Mouse (Mus musculus) testis, postnatal 14 days (tissue): ENCODE data around the gene Ess2.

Source experiments
- DNase-seq: peaks from one replicate; pipeline ENCODE4 v3.0.0; 2021; ENCODE audit warnings: low spot score

The Ess2 gene

DNA sequence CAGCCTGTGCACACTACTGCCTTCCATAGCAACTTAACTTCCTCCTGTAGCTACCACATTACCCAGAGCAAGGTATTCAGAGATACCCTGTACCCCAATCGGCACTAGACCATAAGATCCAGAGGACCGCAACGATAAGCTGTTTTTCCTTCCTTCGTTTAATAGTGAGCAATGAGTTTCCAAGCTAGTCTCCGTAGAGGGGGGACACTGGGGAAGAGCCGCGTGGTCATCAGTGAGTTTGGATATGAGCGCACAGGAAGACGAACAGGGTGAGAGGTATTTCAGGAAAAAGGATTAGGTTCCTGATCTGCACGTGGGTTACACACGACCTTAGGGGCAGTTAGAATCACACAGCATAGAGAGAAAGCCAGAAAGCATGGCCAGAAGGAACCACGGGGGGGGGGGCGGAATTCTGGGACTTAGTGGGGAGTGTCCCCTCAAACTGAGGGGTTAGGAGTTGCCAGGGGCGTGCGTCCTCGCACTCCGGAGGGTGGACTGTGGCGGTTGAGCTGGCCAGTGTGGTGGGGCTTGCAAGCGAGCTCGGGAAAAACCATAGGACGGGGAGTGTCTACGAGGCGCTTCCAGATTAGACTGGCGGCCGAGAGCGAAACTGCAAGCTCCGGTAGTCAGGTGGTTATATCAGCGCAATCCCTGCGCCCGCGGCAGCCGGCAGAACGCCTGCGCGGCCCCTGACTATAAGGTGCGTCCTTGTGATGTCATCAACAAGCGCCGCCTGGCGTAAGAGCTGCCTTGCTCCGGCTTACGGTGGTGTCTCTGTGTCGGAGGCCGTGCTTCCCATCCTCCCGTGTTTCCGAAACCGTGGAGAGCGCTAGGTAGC is 10.4 kb upstream of the Ess2 start:
- peak; percentile 94 for DNase-seq

DNA sequence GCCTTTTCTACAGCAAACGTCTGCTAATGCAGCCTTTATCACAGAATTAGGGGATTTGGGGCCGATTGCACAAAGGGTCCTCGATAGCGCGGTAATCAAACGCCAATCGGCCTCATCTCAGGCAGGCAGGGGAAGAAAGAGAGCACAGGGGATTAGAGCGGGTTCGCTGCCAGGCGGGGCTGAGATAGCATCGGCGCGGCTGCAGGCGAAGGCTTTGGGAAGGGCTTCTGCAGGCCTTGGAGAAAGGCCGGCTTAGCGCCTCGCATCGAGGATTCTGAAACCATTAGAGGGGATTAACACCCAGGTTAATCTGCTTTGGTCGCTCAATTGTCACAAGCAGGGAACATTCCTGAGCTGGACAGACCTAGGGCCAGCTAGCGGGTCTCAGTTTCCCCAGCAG is 9.4 kb upstream of the Ess2 start:
- DNase-seq: no peak

DNA sequence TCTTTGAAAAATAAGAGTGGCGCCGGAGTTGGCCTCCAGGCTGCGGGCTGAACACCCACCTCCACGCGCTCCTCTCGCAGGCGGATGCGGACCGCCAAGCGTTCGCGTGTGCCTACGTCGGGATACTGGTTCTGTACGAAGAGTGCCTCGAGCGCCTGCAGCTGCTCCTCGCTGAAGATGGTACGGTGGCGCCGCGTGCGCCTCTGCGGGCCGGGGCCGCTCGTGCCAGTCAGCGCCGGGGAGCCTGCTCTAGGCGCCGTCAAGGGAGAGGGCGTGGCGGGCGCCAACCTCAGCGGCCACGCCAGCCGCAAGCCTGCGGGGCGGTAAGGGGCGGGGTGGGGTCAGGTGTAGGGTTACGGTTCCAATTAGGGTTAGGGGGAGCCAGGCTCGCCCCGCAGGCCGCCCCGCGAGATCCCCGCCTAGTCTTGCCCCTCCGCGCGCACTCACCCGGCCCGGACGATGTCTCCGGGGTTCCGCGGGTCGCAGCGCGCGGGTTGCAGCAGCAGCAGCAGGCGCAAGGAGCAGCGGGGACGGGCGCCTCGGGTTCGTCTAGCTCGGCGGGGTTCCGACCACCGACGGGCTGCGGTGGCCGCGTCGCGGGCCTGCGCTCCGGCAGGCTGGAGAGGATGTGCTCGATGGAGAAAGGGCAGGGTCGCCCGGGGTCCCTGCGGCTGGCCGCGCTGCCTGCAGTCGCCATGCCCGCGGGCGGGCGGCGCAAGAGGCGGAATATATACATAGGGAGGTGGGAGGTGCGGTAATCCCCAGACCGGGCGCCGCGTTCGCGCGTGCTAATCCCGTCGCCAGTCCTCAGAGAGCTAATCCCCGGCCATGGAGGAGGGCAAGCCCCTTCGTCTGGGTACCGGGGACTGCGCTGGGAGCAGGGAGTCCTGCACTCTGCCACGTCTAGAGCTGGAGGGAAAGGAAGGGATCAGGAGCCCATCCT is 3.4 kb upstream of the Ess2 start, which contains the start of gene Gsc2:
Gene Gsc2 (minus strand): TSS at position 753 of the 943 bp plus-strand sequence.
- peak; percentile 31 for DNase-seq

DNA sequence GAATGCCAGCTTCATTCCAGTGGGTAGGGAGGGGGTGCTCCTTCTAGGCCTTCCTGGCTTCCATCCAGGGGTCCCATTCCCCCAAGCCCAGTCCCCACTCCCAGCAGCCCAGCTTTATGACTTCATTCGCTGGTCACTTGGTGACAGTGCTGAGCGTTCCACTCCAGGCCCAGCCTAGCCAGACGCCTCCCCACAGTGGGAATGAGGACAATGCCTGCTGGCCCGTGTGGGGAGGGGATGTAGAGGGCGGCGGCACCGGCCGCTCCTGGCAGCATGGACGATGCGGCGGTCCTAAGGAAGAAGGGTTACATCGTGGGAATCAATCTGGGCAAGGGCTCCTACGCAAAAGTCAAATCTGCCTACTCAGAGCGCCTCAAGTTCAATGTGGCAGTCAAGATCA is 12.7 kb downstream of the Ess2 start, which contains the start of the genes Dgcr2 and Tssk2:
Gene Dgcr2 (minus strand): TSS at position 101 of the 400 bp plus-strand sequence.
Gene Tssk2 (plus strand): TSS at position 176 of the 400 bp plus-strand sequence.
- no peak for DNase-seq

DNA sequence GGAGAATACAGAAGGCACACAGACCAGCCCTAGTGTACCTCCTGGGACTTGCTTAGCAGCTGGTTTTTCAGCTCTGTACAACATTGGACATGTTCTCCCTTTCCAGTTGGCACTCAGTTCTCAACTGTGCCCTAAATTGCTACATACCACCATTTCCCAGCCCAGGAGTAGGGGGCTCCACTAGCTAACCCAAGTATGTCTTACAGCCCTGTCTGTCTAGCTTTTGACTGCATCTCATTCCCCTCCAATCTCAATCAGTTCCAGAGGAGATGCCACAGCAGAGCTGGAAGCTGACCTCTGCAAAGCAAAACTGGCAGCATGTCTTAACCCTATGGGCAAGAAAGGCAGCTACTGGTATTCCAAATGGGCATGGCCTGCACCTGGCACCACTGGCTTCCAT is 15.1 kb downstream of the Ess2 start:
- no peak for DNase-seq

DNA sequence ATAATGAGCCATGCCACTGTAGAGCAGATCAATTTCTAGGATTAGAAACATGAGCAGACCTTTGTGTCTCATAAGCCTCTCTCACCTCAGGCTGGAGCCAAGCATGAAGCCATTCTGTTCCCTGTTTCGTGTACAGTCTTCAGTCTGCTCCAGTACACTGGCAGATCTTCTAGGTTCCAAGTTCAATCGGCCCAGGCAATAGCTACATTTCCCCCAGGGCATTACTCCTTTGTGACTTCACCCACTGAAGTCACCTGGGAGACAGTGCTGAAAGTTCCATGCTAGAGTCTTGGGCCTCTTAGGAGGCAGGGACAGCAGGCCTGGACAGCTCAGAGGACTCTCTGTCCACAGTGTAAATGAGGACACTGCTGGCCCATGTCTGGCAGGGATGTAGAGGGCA is 17.2 kb downstream of the Ess2 start, which contains the start of gene Tssk1:
Gene Tssk1 (plus strand): TSS at position 301 of the 400 bp plus-strand sequence.
- DNase-seq: no peak

DNA sequence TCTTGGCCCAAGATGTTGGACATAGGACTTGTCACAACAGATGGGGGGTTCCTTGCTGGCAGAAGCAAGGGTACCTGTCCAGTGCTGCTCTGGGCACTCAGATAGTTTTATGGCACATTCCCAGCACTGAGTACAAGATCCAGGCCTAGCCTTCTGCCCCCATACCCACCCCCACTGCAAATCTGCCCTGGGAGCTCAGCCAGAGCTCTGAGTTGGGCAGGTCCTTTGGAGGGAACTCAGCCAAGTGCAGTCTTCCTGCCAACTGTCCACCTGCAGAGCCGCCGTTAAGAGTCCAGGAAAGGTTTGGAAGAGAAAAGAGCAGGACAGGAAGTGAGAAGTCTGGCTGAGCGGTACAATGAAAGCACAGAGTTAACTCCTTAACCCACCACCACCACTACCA is 18.5 kb downstream of the Ess2 start:
- peak; percentile 42 for DNase-seq

DNA sequence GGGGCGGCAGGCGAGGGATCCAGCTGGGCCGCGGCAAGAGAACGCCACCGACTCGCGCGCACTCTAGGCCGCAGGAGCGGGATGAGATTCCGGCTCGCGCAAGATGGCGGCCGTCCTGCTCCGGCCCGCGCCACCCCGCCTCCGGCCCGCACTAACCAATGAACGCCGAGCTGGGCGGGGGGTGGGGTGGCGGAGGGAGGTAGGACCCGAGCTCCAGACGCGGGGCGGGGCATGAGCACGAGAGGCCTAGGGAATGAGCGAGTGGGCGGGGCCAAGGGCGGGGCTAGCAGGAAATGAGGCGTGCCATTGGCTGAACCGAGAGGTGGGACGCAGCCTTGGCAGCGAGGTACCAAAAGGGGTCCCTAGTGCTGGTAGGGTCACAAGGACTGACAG is 19.6 kb downstream of the Ess2 start, which contains the start of gene Gm20518:
Gene Gm20518 (minus strand): TSS at position 105 of the 393 bp plus-strand sequence.
- peak; percentile 98 for DNase-seq

DNA sequence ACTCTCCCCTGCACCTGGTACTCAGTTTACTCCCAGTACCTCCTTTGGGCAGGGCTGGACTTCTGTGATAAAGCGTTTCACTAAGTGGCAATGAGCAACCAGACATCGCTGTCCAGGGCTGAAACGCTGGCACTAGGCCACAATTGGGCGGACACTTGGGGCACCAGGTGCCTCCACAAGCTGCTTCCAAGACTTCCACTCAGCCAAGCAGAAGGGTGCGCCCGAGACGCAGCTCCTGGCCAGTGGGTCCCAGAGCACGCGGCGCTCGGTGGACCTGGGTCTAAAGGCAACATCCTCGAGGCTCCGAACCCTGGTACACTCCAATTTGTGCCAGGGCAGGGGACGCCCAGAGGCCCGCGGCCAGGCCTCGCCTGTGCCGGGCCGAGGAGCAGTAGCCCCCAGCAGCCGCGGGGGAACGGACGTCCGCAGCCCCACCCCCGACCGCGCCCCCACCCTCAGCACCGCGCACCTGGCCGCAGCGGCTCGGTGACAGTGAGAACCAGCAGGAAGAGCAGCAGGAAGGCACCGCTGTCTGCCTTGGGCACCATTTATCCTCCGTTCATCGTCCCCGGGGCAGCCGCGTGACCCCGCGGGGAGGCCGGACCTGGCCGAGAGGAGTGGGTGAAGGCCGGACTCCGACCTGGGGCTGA is 20.1 kb downstream of the Ess2 start:
- DNase-seq: peak; percentile 81

DNA sequence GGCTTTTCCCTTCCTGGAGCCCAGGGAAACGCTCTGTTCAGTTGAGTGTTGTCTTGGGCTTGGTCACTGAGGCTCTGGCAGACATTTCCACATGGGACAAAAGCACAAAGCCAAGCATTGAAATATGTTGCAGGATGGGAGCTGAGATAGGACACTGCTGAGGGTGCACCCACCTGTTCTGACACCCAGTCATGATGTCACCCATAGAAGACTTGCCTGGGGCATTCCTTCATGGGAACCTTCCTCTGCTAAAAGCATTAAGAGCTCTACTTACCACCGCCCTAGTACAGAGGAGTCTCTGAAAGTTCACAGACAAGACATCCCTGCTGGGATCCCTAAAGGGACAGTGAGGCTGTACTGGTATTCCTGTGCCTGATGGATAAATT is 20.8 kb downstream of the Ess2 start:
- no peak for DNase-seq

DNA sequence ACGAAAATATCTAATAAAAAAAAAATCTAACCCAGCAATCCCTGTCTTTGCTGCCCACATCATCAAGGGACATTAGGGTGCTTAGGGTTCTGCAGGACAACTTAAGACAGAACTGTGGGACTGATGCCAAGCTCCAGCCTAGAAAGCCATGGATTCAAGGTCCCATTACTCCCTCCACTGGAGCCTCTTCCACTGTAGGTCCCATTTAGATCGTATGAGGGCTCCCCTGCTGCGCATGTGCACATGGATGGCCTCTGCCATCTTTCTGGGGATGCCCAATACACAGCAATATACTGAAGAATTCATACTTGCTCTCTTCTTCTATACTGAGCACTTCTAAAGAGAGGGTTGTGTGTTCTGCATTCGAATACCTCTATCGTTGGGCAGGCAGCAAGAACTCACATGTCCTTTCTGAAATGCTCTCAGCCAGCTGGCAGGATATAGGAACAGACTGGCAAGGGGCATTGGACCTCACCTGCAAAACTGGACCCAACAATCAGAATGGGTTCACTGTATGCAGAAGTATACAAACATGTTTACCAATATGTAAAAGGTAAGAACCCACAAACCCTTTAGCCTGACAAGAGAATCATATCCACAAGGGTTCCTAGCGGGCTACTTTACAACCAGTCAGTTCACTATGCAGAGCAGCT is 21.3 kb downstream of the Ess2 start:
- no peak for DNase-seq

DNA sequence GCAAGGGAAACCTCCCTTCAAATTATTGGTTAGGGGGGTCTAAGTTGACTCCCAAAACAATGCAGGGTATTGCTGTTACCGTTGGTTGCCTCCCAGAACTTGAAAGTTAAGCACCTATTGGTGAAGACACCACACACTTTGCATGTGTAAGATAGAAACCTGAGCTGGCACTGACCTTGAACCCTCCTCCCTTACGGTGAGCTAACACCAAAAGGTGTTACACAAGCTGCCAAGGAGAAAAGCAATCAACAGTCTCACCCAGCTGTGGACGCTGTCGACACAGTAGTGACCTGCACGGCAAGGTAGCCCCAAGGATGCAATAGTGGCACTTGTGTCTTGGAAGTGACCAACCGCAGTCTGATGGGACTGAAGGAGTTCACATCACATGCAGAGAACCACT is 27.0 kb downstream of the Ess2 start:
- DNase-seq: no peak

DNA sequence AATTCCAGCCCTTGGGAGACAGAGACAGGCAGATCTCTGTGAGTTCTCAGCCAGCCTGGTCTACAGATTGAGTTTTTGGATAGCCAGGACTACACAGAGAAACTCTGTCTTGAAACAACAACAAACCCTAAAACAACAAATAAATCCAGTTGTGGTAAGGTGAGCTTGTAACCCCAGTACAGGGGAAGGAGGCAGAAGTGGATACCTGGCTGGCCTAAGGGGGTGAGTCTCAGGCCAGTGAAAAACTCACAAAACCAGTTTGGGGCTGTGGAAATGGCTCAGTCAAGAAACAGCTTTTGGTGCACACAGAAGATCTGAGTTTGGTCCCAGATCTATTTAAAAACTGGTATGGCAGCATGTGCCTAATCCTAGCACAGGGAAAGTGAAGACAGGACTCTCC is 29.0 kb downstream of the Ess2 start:
- no peak for DNase-seq

DNA sequence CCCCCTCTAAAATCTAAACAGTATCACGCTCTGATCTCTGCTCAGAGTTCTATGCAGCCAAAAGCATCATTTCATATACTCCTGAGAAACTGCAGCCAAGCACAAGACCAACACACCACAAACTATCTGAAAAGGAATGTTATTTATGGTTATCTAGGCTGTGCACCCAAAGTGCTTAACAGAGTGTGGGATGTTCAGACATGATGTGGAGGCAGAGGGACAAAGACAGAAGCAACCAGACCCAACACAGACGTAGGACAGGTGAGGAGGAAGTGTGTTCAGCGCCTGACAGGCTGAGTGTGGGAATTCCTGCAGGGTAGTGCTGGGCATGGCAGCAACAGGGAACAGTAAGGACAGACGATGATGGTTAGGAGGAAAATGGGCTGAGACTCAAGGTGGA is 31.6 kb downstream of the Ess2 start:
- no peak for DNase-seq

DNA sequence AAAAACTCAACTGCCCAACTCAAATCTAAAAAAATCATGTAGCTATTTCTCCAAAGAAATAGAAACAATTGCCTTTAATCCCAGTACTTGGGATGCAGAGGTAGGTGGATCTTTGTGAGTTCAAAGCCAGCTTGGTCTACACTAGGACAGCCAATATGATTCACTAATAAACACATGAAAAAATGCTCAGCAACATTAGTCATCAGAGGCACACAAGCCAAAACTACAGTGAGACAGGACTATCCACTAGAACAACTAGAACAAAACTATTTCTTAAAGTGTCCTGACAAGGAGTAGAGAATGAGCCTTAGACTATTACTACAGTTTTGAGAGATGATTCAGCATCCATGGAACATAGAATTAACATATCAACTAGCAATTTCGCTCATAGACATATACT is 35.1 kb downstream of the Ess2 start:
- DNase-seq: no peak

DNA sequence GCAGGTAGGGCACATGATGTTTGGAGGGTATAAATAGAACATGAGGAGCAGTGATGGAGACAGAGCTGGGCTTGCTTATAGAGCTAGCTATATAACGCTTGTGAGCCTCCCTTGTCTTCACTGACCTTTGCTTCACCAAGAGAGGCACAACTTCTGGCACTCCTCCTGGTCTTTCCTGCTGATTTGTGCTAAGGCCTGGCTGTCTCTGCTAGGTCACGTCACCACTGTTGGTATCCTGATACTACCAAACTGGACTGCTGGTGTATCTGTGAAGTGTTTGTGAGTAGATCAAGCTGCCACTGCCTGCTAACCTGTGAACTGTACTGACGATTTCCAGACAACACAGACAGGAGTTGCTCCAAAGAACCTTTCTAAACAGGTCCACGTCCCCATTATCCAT is 36.0 kb downstream of the Ess2 start:
- DNase-seq: no peak

DNA sequence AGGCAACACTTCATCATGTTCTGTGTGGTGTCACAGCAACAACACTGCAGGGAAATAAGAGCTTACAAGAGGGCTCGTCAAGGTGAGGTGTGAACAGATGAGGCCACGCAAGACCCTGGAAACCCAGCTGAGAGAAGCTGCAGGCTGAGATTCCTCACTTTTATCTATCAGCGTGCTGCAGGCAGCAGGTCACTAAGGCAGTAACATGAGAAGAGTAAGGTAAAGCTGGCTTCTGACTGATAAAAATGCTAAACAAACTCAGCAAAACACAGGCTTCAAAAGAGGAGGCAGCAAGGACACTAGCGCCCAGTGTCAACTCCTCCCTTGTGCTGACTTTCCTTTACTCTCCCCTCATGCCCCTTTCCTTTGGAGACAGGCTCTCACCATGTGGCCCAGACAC is 38.2 kb downstream of the Ess2 start:
- no peak for DNase-seq

DNA sequence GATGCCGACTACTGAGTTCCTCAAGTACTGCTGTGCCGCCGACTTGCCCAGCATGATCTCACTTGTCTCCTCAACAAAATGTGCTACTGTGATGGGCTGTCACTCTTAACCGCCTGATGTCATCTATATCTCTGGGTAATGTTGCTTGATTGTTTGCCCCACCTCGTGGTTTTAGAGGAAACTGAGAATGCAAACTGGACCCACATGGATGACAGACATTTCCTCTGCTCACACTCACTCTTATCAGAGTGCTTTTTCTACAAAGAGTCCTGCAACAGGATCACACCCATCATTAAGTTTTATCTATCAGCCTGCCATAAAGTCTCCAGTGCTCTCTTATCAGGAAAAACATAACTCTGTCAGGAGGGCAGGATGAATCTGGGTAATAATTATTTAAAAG is 39.9 kb downstream of the Ess2 start:
- DNase-seq: no peak

DNA sequence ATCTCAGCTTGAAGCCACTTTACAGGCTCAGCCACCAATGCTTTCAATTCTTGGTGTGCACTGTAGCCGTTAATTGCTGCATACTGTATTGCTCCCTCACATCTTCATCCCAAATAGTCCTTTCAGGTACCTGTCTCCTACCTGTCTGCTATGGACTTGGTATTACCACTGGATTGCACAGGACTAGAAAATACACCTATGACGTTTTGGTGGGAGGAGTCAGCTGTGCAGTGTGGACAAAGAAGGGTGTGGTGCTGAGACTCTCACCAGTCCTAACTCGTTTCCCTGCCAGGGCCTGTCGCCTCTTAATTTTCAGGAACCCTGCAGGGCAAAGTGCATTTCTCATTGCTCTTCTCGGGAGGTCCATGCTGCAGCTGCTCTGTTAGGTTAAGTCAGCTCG is 45.4 kb downstream of the Ess2 start:
- DNase-seq: no peak

DNA sequence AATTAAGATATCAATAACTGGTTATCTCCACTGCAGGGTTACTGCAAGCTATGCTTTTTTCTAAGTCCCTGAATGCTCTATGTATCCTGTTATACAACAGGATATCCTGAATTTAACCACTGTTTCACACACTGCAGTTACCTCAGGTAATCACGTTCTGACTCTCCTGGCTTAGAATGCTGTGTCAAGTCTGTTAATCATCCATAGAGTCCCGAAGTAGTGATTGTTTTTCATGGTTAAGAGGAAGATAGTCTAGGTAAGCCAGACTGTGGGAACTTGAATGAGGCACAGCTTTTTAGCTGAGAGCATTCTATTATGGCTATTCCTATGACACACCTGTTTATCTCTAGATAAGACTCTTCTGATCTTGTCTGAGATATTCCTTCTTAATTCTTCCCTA is 45.9 kb downstream of the Ess2 start:
- DNase-seq: no peak

DNA sequence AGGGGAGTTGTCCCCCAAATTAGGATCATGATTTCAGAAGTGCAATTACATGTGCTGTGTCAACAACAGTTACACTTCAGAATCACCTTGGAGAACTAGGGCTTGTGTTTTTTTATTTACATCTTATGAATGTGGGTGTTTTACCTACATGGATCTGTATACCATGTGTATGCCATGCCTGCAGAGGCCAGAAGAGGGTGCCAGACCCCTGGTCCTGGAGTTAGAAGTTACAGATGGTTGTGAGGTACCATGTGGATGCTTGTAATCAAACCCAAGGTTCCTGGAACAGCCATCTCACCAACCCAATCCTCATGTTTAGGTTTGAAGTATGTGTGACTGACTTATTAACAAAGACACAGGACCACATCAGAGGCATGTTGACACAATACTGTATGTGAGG is 52.6 kb downstream of the Ess2 start:
- no peak for DNase-seq

DNA sequence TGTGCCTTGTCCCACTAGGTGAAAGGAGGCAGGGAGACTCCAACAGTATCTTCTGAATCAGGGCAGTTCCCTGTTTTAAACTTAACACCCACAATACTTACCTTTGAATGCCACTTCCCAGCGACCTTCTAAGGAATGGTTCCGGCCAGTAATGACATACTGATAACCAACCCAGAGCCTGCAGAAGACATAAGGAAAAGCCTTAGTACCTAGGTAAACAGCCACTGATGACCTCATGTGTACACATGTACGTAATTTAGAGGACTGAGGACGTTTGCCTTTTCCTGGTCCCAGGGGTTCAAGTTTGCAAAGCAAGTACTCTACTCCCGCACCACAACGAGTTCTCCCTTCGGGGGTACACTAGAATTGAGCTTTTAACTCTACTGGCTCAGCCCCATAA is 54.0 kb downstream of the Ess2 start:
- DNase-seq: no peak
